Mouse (Mus musculus) MN1 (cell line): Measurements from ENCODE around the gene Ncoa4.
"Not testable (repeated sequence)": the region's sequence is repeated elsewhere in the genome, so short reads cannot be mapped to it uniquely, and the experiment has no call there.

Experiments used
- DNase-seq: peaks from one replicate; pipeline ENCODE4 v3.0.0-alpha.2; 2016; ENCODE audit warnings: low spot score

Gene Ncoa4

DNA sequence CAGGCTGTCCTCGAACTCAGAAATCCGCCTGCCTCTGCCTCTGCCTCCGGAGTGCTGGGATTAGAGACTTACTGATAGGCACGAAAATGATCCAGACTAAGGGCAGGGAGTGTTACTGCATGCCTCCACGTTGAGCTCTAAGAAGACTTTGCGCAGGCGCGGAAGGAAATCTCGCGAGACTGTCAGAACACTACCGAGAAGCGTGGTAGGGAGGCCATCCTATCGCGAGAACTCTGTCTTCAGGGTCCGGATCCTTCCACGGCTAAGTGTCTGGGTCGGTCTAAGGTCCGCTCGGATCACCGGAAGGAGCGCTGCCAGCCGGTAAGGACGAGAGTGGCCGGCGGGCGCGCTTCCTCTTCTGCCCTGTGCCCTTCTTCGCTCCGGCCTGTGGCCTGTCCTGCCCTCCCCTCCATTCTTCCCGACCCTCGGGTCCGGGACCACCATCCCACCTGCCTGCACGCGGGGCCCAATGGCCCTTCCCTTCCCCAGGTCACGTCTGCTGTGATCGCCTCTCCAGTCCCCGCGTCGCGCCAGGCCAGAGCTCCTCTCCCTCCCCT lies at the start of gene Ncoa4:
Ncoa4 (plus strand) TSS at position 176 of the 557 bp plus-strand sequence.
- peak; percentile 99 for DNase-seq

- not testable (repeated sequence) for DNase-seq
Observed at GRCm38 (mm10) chr14:32112124-32112523, 47.5 kb upstream of the Ncoa4 start.

DNA sequence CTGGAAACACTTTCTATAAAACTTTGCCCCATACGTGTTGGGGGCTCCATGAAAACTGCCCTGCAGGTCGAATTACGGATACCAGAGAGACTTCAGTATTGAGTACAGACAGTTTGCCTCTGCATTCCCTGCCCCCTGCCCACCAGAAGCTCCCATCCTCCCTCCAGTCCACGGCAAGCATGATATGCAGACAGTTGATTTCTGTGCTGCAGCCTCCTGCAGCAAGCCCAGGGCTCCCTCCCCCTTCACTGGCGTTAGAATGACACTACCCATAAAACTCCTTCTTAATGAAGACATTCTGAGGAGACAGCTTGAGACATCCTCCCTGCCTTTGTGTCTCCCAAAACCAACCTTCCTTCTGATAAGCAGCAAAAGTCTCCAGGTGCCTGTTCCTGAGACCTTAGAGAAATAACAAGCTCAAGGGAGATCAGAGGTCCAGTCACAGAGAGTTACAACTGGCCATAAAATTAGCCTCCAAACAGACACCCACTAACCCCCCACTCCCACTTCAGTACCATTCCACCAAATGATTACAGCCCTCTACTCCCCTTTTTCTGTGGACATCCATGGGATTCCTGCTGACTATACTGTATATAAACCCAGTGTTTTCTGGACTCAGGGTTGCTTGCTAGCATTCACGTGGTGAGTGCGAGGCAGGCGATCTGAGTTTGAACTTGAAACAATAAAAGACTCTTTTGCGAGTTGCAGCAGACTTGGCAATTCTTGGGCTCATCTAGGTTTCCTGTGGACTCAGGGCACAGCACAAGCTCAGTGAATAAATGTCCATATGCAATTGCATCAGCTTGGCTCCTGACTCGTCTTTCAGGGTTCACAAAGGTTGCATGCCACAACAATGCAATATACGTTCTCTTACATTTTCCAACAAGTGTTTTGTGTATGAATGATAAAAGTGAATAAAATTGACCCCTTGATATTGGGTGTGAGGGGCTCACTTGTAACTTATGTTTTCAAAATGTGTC lies 38.4 kb upstream of the Ncoa4 start:
- DNase-seq: no peak

GRCm38 (mm10) chr14:32121920-32122315 lies 37.7 kb upstream of the Ncoa4 start:
- no peak for DNase-seq

- no peak for DNase-seq
Observed at GRCm38 (mm10) chr14:32124261-32124660, 35.4 kb upstream of the Ncoa4 start.

- not testable (repeated sequence) for DNase-seq
Observed at GRCm38 (mm10) chr14:32125256-32125655, 34.4 kb upstream of the Ncoa4 start.

- DNase-seq: no peak
Observed at GRCm38 (mm10) chr14:32128409-32128808, 31.3 kb upstream of the Ncoa4 start.

DNA sequence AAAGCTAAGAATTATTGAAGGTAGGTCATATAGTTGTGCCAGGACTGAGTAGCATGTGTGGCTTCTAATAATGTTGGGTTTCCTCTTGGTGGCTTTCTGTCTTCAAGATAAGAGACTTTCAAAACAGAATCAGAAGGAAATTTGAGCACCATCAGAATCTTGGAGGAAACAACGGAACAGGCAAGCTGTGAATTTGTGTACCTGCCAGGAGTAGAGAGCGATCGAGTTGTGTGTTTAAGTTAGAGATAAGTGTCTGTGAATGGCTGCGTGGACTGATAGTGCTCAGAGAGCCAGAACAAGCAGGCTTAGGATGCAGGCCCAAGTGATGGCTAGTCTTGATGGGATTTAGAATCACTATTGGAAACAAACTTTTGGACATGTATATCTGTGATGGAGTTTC lies 27.8 kb upstream of the Ncoa4 start:
- no peak for DNase-seq

DNA sequence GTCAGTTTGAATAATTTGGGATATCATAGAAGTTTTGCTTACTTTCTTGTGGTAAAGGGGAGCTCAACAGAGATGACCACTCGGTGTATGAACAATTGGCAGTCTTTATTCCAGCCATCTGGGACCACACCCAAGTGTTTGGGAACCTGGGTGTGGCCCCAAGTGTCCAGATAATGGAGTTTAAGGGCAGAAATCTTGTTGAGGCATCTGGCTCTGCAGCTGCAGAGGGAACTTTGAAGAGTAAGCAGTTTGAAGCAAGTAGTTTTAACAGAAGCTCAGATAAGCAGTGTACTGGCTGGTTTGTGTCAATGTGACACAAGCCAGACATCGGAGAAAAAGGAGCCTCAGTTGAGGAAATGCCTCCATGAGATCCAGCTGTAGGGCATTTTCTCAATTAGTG lies 25.4 kb upstream of the Ncoa4 start:
- DNase-seq: peak; percentile 82

DNA sequence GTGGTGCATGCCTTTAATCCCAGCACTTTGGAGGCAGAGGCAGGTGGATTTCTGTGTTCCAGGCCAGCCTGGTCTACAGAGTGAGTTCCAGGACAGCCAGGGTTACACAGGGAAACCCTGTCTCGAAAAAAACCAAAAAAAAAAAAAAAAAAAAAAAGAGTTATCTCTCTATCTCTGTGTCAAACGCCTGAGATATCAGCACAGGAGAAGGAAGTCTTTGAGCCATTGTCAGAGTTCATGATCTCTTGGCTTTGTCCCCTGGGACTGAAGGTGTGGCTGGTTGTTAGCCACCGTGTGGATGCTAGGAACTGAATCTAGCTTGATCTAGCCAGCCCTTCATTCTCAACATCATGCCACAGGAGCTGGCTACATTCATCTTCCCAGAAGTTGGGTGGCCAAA lies 23.2 kb upstream of the Ncoa4 start:
- DNase-seq: not testable (repeated sequence)

GRCm38 (mm10) chr14:32140359-32140965 lies 19.2 kb upstream of the Ncoa4 start:
- DNase-seq: no peak

GRCm38 (mm10) chr14:32141723-32142122 lies 17.9 kb upstream of the Ncoa4 start, which contains the start of gene Msmb:
TSS of gene Msmb (plus strand) at chr14:32142023.
- DNase-seq: no peak

- no peak for DNase-seq
Observed at GRCm38 (mm10) chr14:32144734-32145133, 14.9 kb upstream of the Ncoa4 start.

- no peak for DNase-seq
Observed at GRCm38 (mm10) chr14:32145401-32145800, 14.3 kb upstream of the Ncoa4 start.

DNA sequence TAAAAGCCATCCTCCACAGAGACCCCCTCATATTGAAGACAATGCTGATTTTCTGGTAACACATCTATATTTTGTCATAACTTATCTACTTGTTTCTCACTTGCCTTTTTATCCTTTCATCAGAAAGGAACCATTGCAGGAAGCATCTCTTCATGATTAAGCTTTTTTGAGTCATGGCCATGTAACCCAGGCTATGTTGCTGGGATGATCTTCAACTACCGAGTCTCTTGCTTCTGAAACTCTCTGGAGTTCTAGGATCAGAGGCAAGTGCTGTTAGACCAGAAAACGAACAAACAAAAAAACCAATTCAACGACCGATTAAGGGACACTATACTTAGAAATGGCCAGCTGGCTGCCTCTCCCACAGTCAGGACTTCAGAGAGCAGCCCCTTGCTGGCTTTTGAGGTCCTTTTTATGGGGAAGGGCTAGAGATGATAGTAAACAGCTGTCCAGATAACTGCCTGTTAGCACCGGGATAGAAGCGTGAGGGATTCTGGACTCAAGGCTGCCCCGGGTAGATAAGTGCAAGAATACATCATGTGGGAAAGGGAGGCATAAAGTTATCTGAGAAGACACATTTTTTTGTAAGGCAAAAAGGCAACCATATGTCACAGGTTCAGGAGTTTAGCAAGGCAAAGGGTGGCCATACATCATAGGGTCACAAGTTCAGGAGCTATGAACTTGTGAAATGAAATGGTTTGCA lies 13.7 kb upstream of the Ncoa4 start:
- DNase-seq: no peak

- DNase-seq: no peak
Observed at GRCm38 (mm10) chr14:32146578-32146977, 13.1 kb upstream of the Ncoa4 start.

DNA sequence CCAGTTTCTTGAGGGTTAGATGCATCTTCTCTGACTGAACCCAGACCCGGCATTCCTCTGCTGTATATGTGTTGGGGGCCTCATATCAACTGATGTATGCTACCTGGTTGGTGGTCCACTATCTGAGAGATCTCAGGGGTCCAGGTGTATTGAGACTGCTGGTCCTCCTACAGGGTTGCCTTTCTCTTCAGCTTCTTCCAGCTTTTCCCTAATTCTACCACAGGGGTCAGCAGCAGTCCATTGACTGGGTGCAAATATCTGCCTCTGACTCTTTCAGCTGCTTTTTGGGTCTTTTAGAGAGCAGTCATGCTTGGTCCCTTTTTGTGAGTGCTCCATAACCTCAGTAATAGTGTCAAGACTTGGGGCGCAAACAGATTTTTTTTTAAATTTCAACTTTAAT lies 8.8 kb upstream of the Ncoa4 start:
- DNase-seq: no peak

- DNase-seq: no peak
Observed at GRCm38 (mm10) chr14:32152243-32152965, 7.3 kb upstream of the Ncoa4 start.

DNA sequence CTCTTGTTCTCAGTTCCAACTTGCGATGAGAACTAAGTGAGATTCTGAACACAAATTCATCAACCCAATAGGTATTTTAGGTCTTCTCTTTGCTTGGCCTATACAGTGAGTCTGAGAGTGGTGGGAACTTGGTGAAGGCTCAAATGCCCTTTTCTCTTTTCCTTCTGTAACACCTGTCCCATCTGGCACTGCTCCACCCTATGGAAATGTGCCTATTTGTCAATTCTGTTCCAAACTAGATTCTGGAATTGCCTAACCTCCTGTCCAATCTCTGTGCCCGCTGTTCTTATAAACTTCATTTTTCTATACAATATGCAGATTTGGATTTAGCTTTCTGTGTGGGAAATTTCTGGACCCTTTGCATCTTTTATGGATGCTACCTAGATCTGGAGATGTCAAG lies 6.5 kb upstream of the Ncoa4 start:
- DNase-seq: no peak

GRCm38 (mm10) chr14:32154758-32155157 lies 4.9 kb upstream of the Ncoa4 start:
- no peak for DNase-seq

DNA sequence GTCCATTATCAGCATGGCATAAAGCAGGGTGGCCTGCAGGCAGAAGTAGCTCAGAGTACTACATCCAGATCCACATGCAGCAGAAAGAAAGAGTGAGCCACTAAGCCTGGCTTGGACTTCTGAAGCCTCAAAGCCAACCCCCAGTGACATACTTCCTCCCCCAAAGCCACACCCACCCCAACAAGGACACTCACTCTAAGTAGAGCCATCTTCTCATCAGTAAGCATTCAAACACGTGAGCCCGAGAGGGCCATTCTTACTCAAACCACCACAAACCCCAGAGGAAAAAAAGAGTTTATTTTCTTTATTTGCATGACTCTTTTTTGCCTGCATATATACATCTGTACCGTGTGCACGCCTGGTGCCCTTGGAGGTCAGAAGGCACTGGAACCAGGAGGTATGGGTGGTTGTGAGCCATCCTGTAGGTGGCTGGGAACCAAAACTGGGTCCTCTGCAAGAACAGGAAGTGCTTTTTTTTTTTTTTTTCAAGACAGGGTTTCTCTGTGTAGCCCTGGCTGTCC lies 455 bp upstream of the Ncoa4 start:
- peak; percentile 37 for DNase-seq
